Mouse (Mus musculus): ENCODE measurements around the gene Rab3gap2. TPM values are rescaled to one million over a fixed set of nuclear protein-coding genes. Genes with fewer than 3 reads are reported as not detected.

Gene Rab3gap2
- polyA plus RNA-seq, 1 experiment = 46.3 TPM

GRCm38 (mm10) chr1:185274819-185275545 lies 71.1 kb downstream of the Rab3gap2 start:
- Histone ChIP-seq H3K27ac (ENCODE audit: insufficient read depth, low read length) (no peak overlapping the region), H3K27me3 (ENCODE audit: control insufficient read depth, insufficient read depth, low read length) (no peaks in the 10 kb centered on the region), H3K4me3 (replicated peaks; ENCODE audit: insufficient read depth, low read depth, low read length) (no peak overlapping the region), H3K4me1 (ENCODE audit: control insufficient read depth, insufficient read depth, low read length) (no peaks in the 10 kb centered on the region)
- TF ChIP-seq POLR2A (IDR thresholded peaks at IDR 0.05; ENCODE audit: borderline replicate concordance, insufficient read depth, low read length) (no peak), CTCF (IDR thresholded peaks at IDR 0.05; ENCODE audit: borderline replicate concordance, insufficient read depth, low read depth, low read length) (no peak)
- WGBS = 91% methylated on average over 5 of the region's 5 CpGs
- DNase-seq = no peak

DNA sequence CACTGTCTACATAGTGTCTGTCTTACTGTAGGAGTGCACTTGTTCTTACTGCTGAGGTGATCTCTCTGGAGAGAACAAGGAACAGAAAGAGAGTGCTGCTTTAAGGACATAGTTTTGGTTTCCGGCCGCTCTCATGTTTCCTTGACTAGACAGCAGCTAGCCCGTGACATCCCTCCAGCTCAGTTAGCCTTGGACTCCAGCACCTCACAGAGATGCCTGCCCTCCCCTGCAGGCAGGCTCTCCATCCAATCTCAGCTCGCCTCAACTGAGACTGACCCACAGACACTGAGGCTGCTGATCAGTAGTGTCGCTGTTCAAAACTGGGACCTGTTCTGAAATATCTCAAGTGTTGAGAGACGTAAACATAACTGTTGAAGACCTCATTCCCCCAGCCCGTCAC lies 72.1 kb downstream of the Rab3gap2 start:
- Histone ChIP-seq H3K4me3 (replicated peaks; ENCODE audit: insufficient read depth, low read depth, low read length) (no peak overlapping the region), H3K27ac (ENCODE audit: insufficient read depth, low read length) (no peak overlapping the region), H3K27me3 (ENCODE audit: control insufficient read depth, insufficient read depth, low read length) (no peaks in the 10 kb centered on the region), H3K4me1 (ENCODE audit: control insufficient read depth, insufficient read depth, low read length) (no peaks in the 10 kb centered on the region)
- 93% methylated on average over 7 of the region's 7 CpGs for WGBS
- TF ChIP-seq POLR2A (IDR thresholded peaks at IDR 0.05; ENCODE audit: borderline replicate concordance, insufficient read depth, low read length) (no peak), CTCF (IDR thresholded peaks at IDR 0.05; ENCODE audit: borderline replicate concordance, insufficient read depth, low read depth, low read length) (no peak)
- DNase-seq = no peak

DNA sequence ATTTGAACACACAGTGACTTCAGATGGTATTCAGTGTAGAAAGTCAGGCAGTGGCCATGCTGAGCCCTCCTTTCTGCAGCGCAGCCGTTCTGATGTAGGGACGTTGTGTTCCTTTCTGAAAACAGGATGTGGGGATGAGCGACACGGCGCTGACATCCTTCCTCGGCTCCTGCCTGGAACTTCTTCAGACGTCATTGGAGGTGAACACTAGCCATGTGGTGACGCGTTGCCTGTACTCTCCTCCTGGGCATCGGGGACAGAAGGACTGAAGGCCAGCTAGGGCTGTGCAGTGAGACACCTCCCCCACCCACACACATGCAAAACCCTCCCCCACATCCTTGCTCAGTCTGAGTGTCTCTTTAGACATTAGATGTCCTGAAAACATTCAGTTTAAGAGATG lies 73.1 kb downstream of the Rab3gap2 start:
- WGBS = 89% methylated on average over 11 of the region's 11 CpGs
- Histone ChIP-seq H3K27me3 (ENCODE audit: control insufficient read depth, insufficient read depth, low read length) (no peaks in the 10 kb centered on the region), H3K27ac (ENCODE audit: insufficient read depth, low read length) (no peak overlapping the region), H3K4me1 (ENCODE audit: control insufficient read depth, insufficient read depth, low read length) (no peaks in the 10 kb centered on the region), H3K4me3 (replicated peaks; ENCODE audit: insufficient read depth, low read depth, low read length) (no peak overlapping the region)
- DNase-seq = no peak
- TF ChIP-seq POLR2A (IDR thresholded peaks at IDR 0.05; ENCODE audit: borderline replicate concordance, insufficient read depth, low read length) = no peak
- no peak for TF ChIP-seq CTCF (IDR thresholded peaks at IDR 0.05; ENCODE audit: borderline replicate concordance, insufficient read depth, low read depth, low read length)

- no peak overlapping the region for H3K27ac ChIP-seq (ENCODE audit: insufficient read depth, low read length)
- H3K4me1 ChIP-seq (ENCODE audit: control insufficient read depth, insufficient read depth, low read length) = peaks cover 5% of the 10 kb centered on the region
- TF ChIP-seq POLR2A (IDR thresholded peaks at IDR 0.05; ENCODE audit: borderline replicate concordance, insufficient read depth, low read length) (no peak), CTCF (IDR thresholded peaks at IDR 0.05; ENCODE audit: borderline replicate concordance, insufficient read depth, low read depth, low read length) (no peak)
- no peaks in the 10 kb centered on the region for H3K27me3 ChIP-seq (ENCODE audit: control insufficient read depth, insufficient read depth, low read length)
- H3K4me3 ChIP-seq (replicated peaks; ENCODE audit: insufficient read depth, low read depth, low read length) = no peak overlapping the region
- WGBS = 83% methylated on average over 9 of the region's 9 CpGs
- DNase-seq = no peak
Measured at GRCm38 (mm10) chr1:185279288-185279687, 75.4 kb downstream of the Rab3gap2 start.

DNA sequence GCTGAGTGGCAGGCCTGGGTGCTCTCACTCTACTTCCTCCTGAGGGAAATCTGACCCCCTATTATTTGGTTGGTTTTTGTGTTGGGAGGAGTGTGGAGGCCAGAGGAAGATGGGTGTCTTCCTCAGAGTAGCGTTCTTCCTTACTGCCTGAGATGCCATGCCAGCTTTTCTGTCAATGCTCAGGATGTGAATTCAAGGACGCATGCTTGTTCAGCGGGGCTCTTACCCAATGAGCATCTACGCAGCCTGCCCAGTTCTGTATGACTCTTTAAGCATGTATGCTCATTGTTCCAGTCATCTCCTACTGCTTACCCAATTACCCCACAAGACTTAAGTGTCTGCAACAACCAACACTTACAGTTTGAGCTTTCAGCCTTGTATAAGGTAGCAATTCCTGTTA lies 76.7 kb downstream of the Rab3gap2 start:
- no peak overlapping the region for H3K27ac ChIP-seq (ENCODE audit: insufficient read depth, low read length)
- TF ChIP-seq POLR2A (IDR thresholded peaks at IDR 0.05; ENCODE audit: borderline replicate concordance, insufficient read depth, low read length) (no peak), CTCF (IDR thresholded peaks at IDR 0.05; ENCODE audit: borderline replicate concordance, insufficient read depth, low read depth, low read length) (no peak)
- H3K4me3 ChIP-seq (replicated peaks; ENCODE audit: insufficient read depth, low read depth, low read length) = no peak overlapping the region
- H3K4me1 ChIP-seq (ENCODE audit: control insufficient read depth, insufficient read depth, low read length) = peaks cover 9% of the 10 kb centered on the region
- WGBS = 95% methylated on average over 4 of the region's 4 CpGs
- no peak for DNase-seq
- no peaks in the 10 kb centered on the region for H3K27me3 ChIP-seq (ENCODE audit: control insufficient read depth, insufficient read depth, low read length)

DNA sequence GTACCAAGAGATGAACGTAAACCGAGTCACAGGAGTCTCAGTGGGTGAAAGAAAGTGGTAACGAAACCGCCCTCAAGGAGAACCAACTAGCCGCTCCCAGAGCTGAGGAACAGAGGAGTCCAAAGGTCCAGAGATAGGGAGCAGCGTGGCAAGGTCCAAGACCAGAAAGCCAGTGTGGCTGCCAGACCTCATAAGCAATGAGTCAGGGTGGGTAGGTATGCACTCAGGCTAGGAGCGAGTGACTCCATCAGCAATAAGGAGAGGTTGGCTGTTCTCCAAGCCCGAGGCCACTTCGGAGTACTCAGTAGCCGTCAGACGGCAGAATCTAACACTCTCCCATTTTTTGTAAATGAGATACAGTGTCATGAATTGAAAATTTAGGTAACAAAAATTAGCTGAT lies 78.9 kb downstream of the Rab3gap2 start:
- no peak overlapping the region for H3K4me3 ChIP-seq (replicated peaks; ENCODE audit: insufficient read depth, low read depth, low read length)
- TF ChIP-seq CTCF (IDR thresholded peaks at IDR 0.05; ENCODE audit: borderline replicate concordance, insufficient read depth, low read depth, low read length) = no peak
- no peak for TF ChIP-seq POLR2A (IDR thresholded peaks at IDR 0.05; ENCODE audit: borderline replicate concordance, insufficient read depth, low read length)
- H3K27ac ChIP-seq (ENCODE audit: insufficient read depth, low read length) = no peak overlapping the region
- no peak for DNase-seq
- no peaks in the 10 kb centered on the region for H3K27me3 ChIP-seq (ENCODE audit: control insufficient read depth, insufficient read depth, low read length)
- 90% methylated on average over 11 of the region's 11 CpGs for WGBS
- peaks cover 9% of the 10 kb centered on the region for H3K4me1 ChIP-seq (ENCODE audit: control insufficient read depth, insufficient read depth, low read length)

- WGBS = 94% methylated on average over 15 of the region's 15 CpGs
- Histone ChIP-seq H3K27me3 (ENCODE audit: control insufficient read depth, insufficient read depth, low read length) (no peaks in the 10 kb centered on the region), H3K4me3 (replicated peaks; ENCODE audit: insufficient read depth, low read depth, low read length) (no peak overlapping the region), H3K4me1 (ENCODE audit: control insufficient read depth, insufficient read depth, low read length) (peaks cover 9% of the 10 kb centered on the region), H3K27ac (ENCODE audit: insufficient read depth, low read length) (no peak overlapping the region)
- TF ChIP-seq CTCF (IDR thresholded peaks at IDR 0.05; ENCODE audit: borderline replicate concordance, insufficient read depth, low read depth, low read length) (no peak), POLR2A (IDR thresholded peaks at IDR 0.05; ENCODE audit: borderline replicate concordance, insufficient read depth, low read length) (no peak)
- DNase-seq = no peak
Measured at GRCm38 (mm10) chr1:185283247-185283646, 79.3 kb downstream of the Rab3gap2 start.

- H3K27ac ChIP-seq (ENCODE audit: insufficient read depth, low read length) = no peak overlapping the region
- no peaks in the 10 kb centered on the region for H3K27me3 ChIP-seq (ENCODE audit: control insufficient read depth, insufficient read depth, low read length)
- TF ChIP-seq POLR2A (IDR thresholded peaks at IDR 0.05; ENCODE audit: borderline replicate concordance, insufficient read depth, low read length) = no peak
- TF ChIP-seq CTCF (IDR thresholded peaks at IDR 0.05; ENCODE audit: borderline replicate concordance, insufficient read depth, low read depth, low read length) = 0 out of 2 replicates have a peak, but pooled peaks have one; percentile 12
- H3K4me1 ChIP-seq (ENCODE audit: control insufficient read depth, insufficient read depth, low read length) = peaks cover 9% of the 10 kb centered on the region
- DNase-seq = peak; percentile 71 to 86
- H3K4me3 ChIP-seq (replicated peaks; ENCODE audit: insufficient read depth, low read depth, low read length) = no peak overlapping the region
- 8% methylated on average over 4 of the region's 4 CpGs for WGBS
Measured at GRCm38 (mm10) chr1:185284740-185285139, 80.8 kb downstream of the Rab3gap2 start.
